Mouse (Mus musculus) MEL (cell line): Measurements from ENCODE around the gene Arf6. TPM values are rescaled to one million over a fixed set of nuclear protein-coding genes. Genes with fewer than 3 reads are reported as not detected.

Experiments
- DNase-seq: peaks from one replicate; pipeline ENCODE4 v3.0.0; 2011; ENCODE audit warnings: low read depth, low spot score
- H3K27ac ChIP-seq: 2 replicates; pipeline ENCODE4 v1.5.1; 2012; ENCODE audit warnings: low read depth, mild to moderate bottlenecking, control low read depth, low read length, moderate library complexity; ENCODE audit not compliant: control insufficient read depth
- H3K27me3 ChIP-seq, 2 experiments: fragments of 150-350 bp in 1 of 2; sonication (generic) in 1 of 2; 2 replicates each; pipeline ENCODE4 v1.6.1; 2012; ENCODE audit warnings: low read length in 2 of 2, mild to moderate bottlenecking in 2 of 2, improper control_type of control experiment in 1 of 2, moderate library complexity in 1 of 2; ENCODE audit not compliant: insufficient read depth in 2 of 2, control insufficient read depth in 1 of 2
- H3K36me3 ChIP-seq, 2 experiments: 2 replicates each; pipeline ENCODE4 v1.6.1; 2012 to 2014; ENCODE audit warnings: low read length in 2 of 2, improper control_type of control experiment in 1 of 2, inconsistent platforms in 1 of 2, mild to moderate bottlenecking in 1 of 2; ENCODE audit not compliant: insufficient read depth in 2 of 2, control insufficient read depth in 1 of 2
- H3K4me1 ChIP-seq, 2 experiments: fragments of 150-350 bp in 1 of 2; sonication (generic) in 1 of 2; 2 replicates each; pipeline ENCODE4 v1.6.1; 2012; ENCODE audit warnings: low read length in 2 of 2, improper control_type of control experiment in 1 of 2, mild to moderate bottlenecking in 1 of 2; ENCODE audit not compliant: insufficient read depth in 2 of 2, control insufficient read depth in 1 of 2
- H3K4me3 ChIP-seq, 2 experiments: fragments of 150-350 bp in 1 of 2; sonication (generic) in 1 of 2; 2 replicates each; pipeline ENCODE4 v1.5.1; 2012; ENCODE audit warnings: low read depth in 2 of 2, low read length in 2 of 2, mild to moderate bottlenecking in 2 of 2, moderate library complexity in 2 of 2, control low read depth in 1 of 2, improper control_type of control experiment in 1 of 2; ENCODE audit not compliant: control insufficient read depth in 1 of 2, insufficient read depth in 1 of 2
- H3K79me2 ChIP-seq: 2 replicates; pipeline ENCODE4 v1.6.1; 2012; ENCODE audit warnings: mild to moderate bottlenecking, low read length, moderate library complexity; ENCODE audit not compliant: control insufficient read depth, poor library complexity, insufficient read depth
- H3K9ac ChIP-seq: 2 replicates; pipeline ENCODE4 v1.6.1; 2012; ENCODE audit warnings: low read depth, mild to moderate bottlenecking, control low read depth, low read length, moderate library complexity; ENCODE audit not compliant: control insufficient read depth, poor library complexity, severe bottlenecking
- H3K9me3 ChIP-seq: fragments of 150-350 bp; sonication (generic); replicated peaks from 2 replicates; pipeline ENCODE4 v1.6.1; 2012; ENCODE audit warnings: mild to moderate bottlenecking, low read length, improper control_type of control experiment, moderate library complexity; ENCODE audit not compliant: insufficient read depth
- BHLHE40 ChIP-seq: IDR thresholded peaks from 2 replicates; pipeline ENCODE4 v1.6.1; 2012; ENCODE audit warnings: low read depth, mild to moderate bottlenecking, inconsistent platforms, low read length, improper control_type of control experiment, borderline replicate concordance
- CHD1 ChIP-seq: IDR thresholded peaks from 2 replicates; pipeline ENCODE4 v1.6.1; 2012; ENCODE audit warnings: low read depth, mild to moderate bottlenecking, inconsistent platforms, low read length, improper control_type of control experiment
- E2F4 ChIP-seq: IDR thresholded peaks from 2 replicates; pipeline ENCODE4 v1.6.1; 2011; ENCODE audit warnings: low read depth, low read length, improper control_type of control experiment, borderline replicate concordance
- ETS1 ChIP-seq: IDR thresholded peaks from 2 replicates; pipeline ENCODE4 v1.6.1; 2012; ENCODE audit warnings: low read depth, mild to moderate bottlenecking, inconsistent platforms, low read length, improper control_type of control experiment, moderate library complexity
- HCFC1 ChIP-seq: IDR thresholded peaks from 2 replicates; pipeline ENCODE4 v1.6.1; 2012; ENCODE audit warnings: low read depth, mild to moderate bottlenecking, inconsistent platforms, low read length, improper control_type of control experiment, moderate library complexity
- MAX ChIP-seq: IDR thresholded peaks from 2 replicates; pipeline ENCODE4 v1.6.1; 2011; ENCODE audit warnings: low read length, improper control_type of control experiment
- MEF2A ChIP-seq: IDR thresholded peaks from 2 replicates; pipeline ENCODE4 v1.6.1; 2014; ENCODE audit warnings: low read depth, mild to moderate bottlenecking, inconsistent platforms, low read length, improper control_type of control experiment; ENCODE audit not compliant: poor library complexity, insufficient replicate concordance, severe bottlenecking; ENCODE audit errors: extremely low read depth
- MXI1 ChIP-seq: IDR thresholded peaks from 2 replicates; pipeline ENCODE4 v1.6.1; 2011; ENCODE audit warnings: mild to moderate bottlenecking, low read depth, low read length, improper control_type of control experiment
- MYB ChIP-seq: IDR thresholded peaks from 2 replicates; pipeline ENCODE4 v1.6.1; 2011; ENCODE audit warnings: mild to moderate bottlenecking, low read depth, low read length, improper control_type of control experiment
- POLR2AphosphoS5 ChIP-seq: IDR thresholded peaks from 2 replicates; pipeline ENCODE4 v1.6.1; 2012; ENCODE audit warnings: low read depth, borderline replicate concordance, mild to moderate bottlenecking, inconsistent platforms, low read length, moderate library complexity, mixed read lengths
- RAD21 ChIP-seq: IDR thresholded peaks from 2 replicates; pipeline ENCODE4 v1.6.1; 2011; ENCODE audit warnings: mild to moderate bottlenecking, low read depth, low read length, improper control_type of control experiment
- RCOR1 ChIP-seq: IDR thresholded peaks from 2 replicates; pipeline ENCODE4 v1.6.1; 2012; ENCODE audit warnings: low read depth, mild to moderate bottlenecking, inconsistent platforms, low read length, improper control_type of control experiment
- TBP ChIP-seq: IDR thresholded peaks from 2 replicates; pipeline ENCODE4 v1.8.0; 2011; ENCODE audit warnings: low read depth, low read length, improper control_type of control experiment
- TCF12 ChIP-seq: IDR thresholded peaks from 2 replicates; pipeline ENCODE4 v1.6.1; 2014; ENCODE audit warnings: low read depth, mild to moderate bottlenecking, inconsistent platforms, low read length, improper control_type of control experiment, moderate library complexity
- USF2 ChIP-seq, 2 experiments: IDR thresholded peaks; 2 replicates each; pipeline ENCODE4 v1.6.1; 2011 to 2012; ENCODE audit warnings: improper control_type of control experiment in 2 of 2, low read length in 2 of 2, borderline replicate concordance in 1 of 2, inconsistent platforms in 1 of 2, low read depth in 1 of 2, mild to moderate bottlenecking in 1 of 2; ENCODE audit not compliant: insufficient read depth in 1 of 2
- ZC3H11A ChIP-seq: IDR thresholded peaks from 2 replicates; pipeline ENCODE4 v1.6.1; 2012; ENCODE audit warnings: low read depth, mild to moderate bottlenecking, inconsistent platforms, low read length, improper control_type of control experiment
- polyA plus RNA-seq, 2 experiments: library from polyadenylated mRNA; stranded (reverse) in 1 of 2; unstranded in 1 of 2; fragments of >175 nt in 1 of 2; fragments of >200 nt in 1 of 2; gene quantifications; 2 replicates each; pipeline versions ENCODE4 v1.2.1 to v1.2.4; 2012; ENCODE audit warnings: low replicate concordance in 2 of 2, low read depth in 1 of 2; ENCODE audit not compliant: insufficient read length in 2 of 2, insufficient read depth in 1 of 2, missing spikeins in 1 of 2
- total RNA-seq: library from RNA; depleted of rRNA; stranded (reverse); fragments of 300-350 nt; gene quantifications from 2 replicates; pipeline ENCODE4 v1.2.3, GENCODE M21; 2012

Gene Arf6
- total and polyA plus RNA-seq, 3 experiments: 140 to 192 (median 181) TPM

DNA sequence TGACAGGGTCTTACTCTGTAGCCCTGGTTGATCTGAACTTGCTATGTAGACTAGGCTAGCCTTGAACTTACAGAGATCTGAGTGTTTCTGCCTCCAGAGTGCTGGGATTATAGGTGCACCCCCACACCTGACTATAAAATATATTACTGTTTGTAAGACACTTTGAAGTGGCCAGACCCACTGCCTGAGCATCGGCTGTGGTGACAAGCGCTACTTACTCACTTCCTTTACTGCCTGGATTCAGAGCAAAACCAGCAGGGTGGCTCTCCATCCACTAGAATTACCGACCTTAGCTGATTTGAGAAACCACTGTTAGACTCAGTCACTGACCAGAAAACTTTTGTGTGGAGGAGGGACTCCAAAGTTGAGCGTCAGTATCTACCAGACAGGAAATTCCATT lies 40.0 kb downstream of the Arf6 start:
- Histone ChIP-seq H3K4me3 (no peak overlapping the region), H3K9me3 (no peaks in the 10 kb centered on the region), H3K36me3 (no peaks in the 10 kb centered on the region), H3K9ac (no peak overlapping the region), H3K27ac (no peak overlapping the region), H3K27me3 (peaks cover 2 to 3% of the 10 kb centered on the region in 2 experiments; a peak in 3 of 4 replicates), H3K4me1 (no peaks in the 10 kb centered on the region), H3K79me2 (no peaks in the 10 kb centered on the region)
- TF ChIP-seq MXI1 (no peak), RCOR1 (no peak), MAX (no peak), HCFC1 (no peak), ETS1 (no peak), MEF2A (no peak), ZC3H11A (no peak)
- no peak for DNase-seq

DNA sequence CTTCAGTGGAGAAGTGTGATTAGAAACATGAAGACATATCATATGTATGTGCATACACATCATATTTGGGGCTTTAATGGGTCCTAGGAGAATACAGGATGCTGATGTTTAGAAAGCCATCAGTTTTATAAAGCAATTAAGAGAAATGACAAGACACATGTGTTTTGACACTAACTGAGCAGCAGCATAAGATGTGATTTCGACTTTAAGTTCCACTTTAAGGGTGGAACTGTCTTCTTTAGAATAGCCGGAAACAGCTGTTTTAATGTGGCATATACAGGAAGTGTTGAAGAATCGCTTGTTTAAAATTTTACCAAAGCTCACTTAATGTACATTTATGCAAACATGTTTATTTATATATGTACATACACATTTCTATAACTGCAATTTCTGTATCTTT lies 41.4 kb downstream of the Arf6 start:
- DNase-seq: no peak
- no peak overlapping the region for H3K4me3 ChIP-seq
- TF ChIP-seq BHLHE40 (no peak), RAD21 (no peak), USF2 (IDR thresholded peaks at IDR 0.05; ENCODE audit: borderline replicate concordance in 1 of 2, insufficient read depth in 1 of 2, low read depth in 1 of 2, low read length in 2 of 2) (no peak), ETS1 (no peak), POLR2AphosphoS5 (no peak), MYB (no peak), TBP (no peak), MXI1 (no peak), E2F4 (no peak), CHD1 (no peak), TCF12 (no peak)
- no peaks in the 10 kb centered on the region for H3K79me2 ChIP-seq
- H3K36me3 ChIP-seq: no peaks in the 10 kb centered on the region
- H3K27me3 ChIP-seq: peaks cover 2% of the 10 kb centered on the region in 2 experiments; a peak in 3 of 4 replicates
- no peaks in the 10 kb centered on the region for H3K4me1 ChIP-seq
- no peaks in the 10 kb centered on the region for H3K9me3 ChIP-seq
- H3K27ac ChIP-seq: no peak overlapping the region
- no peak overlapping the region for H3K9ac ChIP-seq
